Mouse (Mus musculus): ENCODE results near the gene Napb. TPM values are rescaled to one million over a fixed set of nuclear protein-coding genes. Genes with fewer than 3 reads are reported as not detected.

The Napb gene
- total and polyA plus RNA-seq, 3 experiments, result not detected

- Histone ChIP-seq H3K27me3 (ENCODE audit: control insufficient read depth in 1 of 2, insufficient read depth in 2 of 2, low read length in 2 of 2) (no peaks in the 10 kb centered on the region), H3K27ac (ENCODE audit: control insufficient read depth, low read depth, low read length) (peak within 1 kb of the TSS; percentile 81), H3K79me2 (ENCODE audit: control insufficient read depth, insufficient read depth, low read length, poor library complexity) (peaks cover 7% of the 10 kb centered on the region), H3K9ac (ENCODE audit: control insufficient read depth, low read depth, low read length, poor library complexity, severe bottlenecking) (peak within 1 kb of the TSS; percentile 90), H3K4me1 (ENCODE audit: control insufficient read depth in 1 of 2, insufficient read depth in 2 of 2, low read length in 2 of 2) (peaks cover 9 to 10% of the 10 kb centered on the region in 2 experiments), H3K9me3 (replicated peaks; ENCODE audit: insufficient read depth, low read length) (no peaks in the 10 kb centered on the region), H3K36me3 (ENCODE audit: control insufficient read depth in 1 of 2, insufficient read depth in 2 of 2, low read length in 2 of 2) (peaks cover 4 to 13% of the 10 kb centered on the region in 2 experiments), H3K4me3 (ENCODE audit: control insufficient read depth in 1 of 2, insufficient read depth in 1 of 2, low read depth in 2 of 2, low read length in 2 of 2) (peak within 1 kb of the TSS; percentile 95)
- peak; percentile 97 for DNase-seq (ENCODE audit: low read depth, low spot score)
- TF ChIP-seq TBP (IDR thresholded peaks at IDR 0.05; ENCODE audit: low read depth, low read length) (peak; percentile 49; the same call in 1 of the 2 replicates), MAZ (IDR thresholded peaks at IDR 0.05; ENCODE audit: low read depth, low read length) (no peak), TAL1 (IDR thresholded peaks at IDR 0.05; ENCODE audit: low read length) (no peak), E2F4 (IDR thresholded peaks at IDR 0.05; ENCODE audit: borderline replicate concordance, low read depth, low read length) (no peak), NRF1 (IDR thresholded peaks at IDR 0.05; ENCODE audit: insufficient read depth, low read depth, low read length, poor library complexity, severe bottlenecking) (peak; percentile 87), POLR2AphosphoS2 (IDR thresholded peaks at IDR 0.05; ENCODE audit: low read length) (peak; percentile 59), CHD2 (IDR thresholded peaks at IDR 0.05; ENCODE audit: low read length) (no peak), USF1 (IDR thresholded peaks at IDR 0.05; ENCODE audit: low read depth, low read length) (0 out of 2 replicates have a peak, but pooled peaks have one; percentile 25), SIN3A (IDR thresholded peaks at IDR 0.05; ENCODE audit: low read length) (peak; percentile 61), ETS1 (IDR thresholded peaks at IDR 0.05; ENCODE audit: low read depth, low read length) (peak; percentile 38), RAD21 (IDR thresholded peaks at IDR 0.05; ENCODE audit: low read depth, low read length) (no peak), HCFC1 (IDR thresholded peaks at IDR 0.05; ENCODE audit: low read depth, low read length) (peak; percentile 80), ZKSCAN1 (IDR thresholded peaks at IDR 0.05; ENCODE audit: low read depth, low read length) (no peak), MEF2A (IDR thresholded peaks at IDR 0.05; ENCODE audit: extremely low read depth, insufficient replicate concordance, low read depth, low read length, poor library complexity, severe bottlenecking) (no peak), TCF12 (IDR thresholded peaks at IDR 0.05; ENCODE audit: low read depth, low read length) (peak; percentile 48), KAT2A (conservative IDR thresholded peaks at IDR 0.05; ENCODE audit: low read depth, low read length) (no peak; the same call in 1 of the 2 replicates), MXI1 (IDR thresholded peaks at IDR 0.05; ENCODE audit: low read depth, low read length) (peak; percentile 31), JUND (IDR thresholded peaks at IDR 0.05; ENCODE audit: low read depth, low read length) (no peak), BHLHE40 (IDR thresholded peaks at IDR 0.05; ENCODE audit: borderline replicate concordance, low read depth, low read length) (no peak), GABPA (IDR thresholded peaks at IDR 0.05; ENCODE audit: low read depth, low read length) (no peak), CHD1 (IDR thresholded peaks at IDR 0.05; ENCODE audit: low read depth, low read length) (0 out of 2 replicates have a peak, but pooled peaks have one; percentile 63), UBTF (IDR thresholded peaks at IDR 0.05; ENCODE audit: borderline replicate concordance, insufficient read depth, low read depth, low read length) (no peak), USF2 (IDR thresholded peaks at IDR 0.05; ENCODE audit: borderline replicate concordance in 1 of 2, insufficient read depth in 1 of 2, low read depth in 1 of 2, low read length in 2 of 2) (no peak), MYB (IDR thresholded peaks at IDR 0.05; ENCODE audit: low read depth, low read length) (peak; percentile 97), SMC3 (IDR thresholded peaks at IDR 0.05; ENCODE audit: low read depth, low read length) (no peak), MAX (IDR thresholded peaks at IDR 0.05; ENCODE audit: low read length) (peak; percentile 34; the same call in 1 of the 2 replicates), CTCF (IDR thresholded peaks at IDR 0.05 in 2 of 3, conservative IDR thresholded peaks at IDR 0.05 in 1 of 3; ENCODE audit: control insufficient read depth in 1 of 3, insufficient read depth in 1 of 3, low read depth in 2 of 3, low read length in 3 of 3, poor library complexity in 1 of 3, severe bottlenecking in 1 of 3) (no peak), POLR2AphosphoS5 (IDR thresholded peaks at IDR 0.05; ENCODE audit: borderline replicate concordance, low read depth, low read length) (no peak), MYC (IDR thresholded peaks at IDR 0.05; ENCODE audit: low read depth, low read length) (0 out of 2 replicates have a peak, but pooled peaks have one; percentile 12), ZC3H11A (IDR thresholded peaks at IDR 0.05; ENCODE audit: low read depth, low read length) (no peak), GATA1 (IDR thresholded peaks at IDR 0.05; ENCODE audit: low read depth, low read length) (no peak), EP300 (IDR thresholded peaks at IDR 0.05; ENCODE audit: low read depth in 1 of 2, low read length in 2 of 2) (peak in 1 of 2 experiments; percentile 71; a peak in 2 of 4 replicates), POLR2A (IDR thresholded peaks at IDR 0.05; ENCODE audit: control insufficient read depth in 1 of 2, insufficient read depth in 1 of 2, low read depth in 1 of 2, low read length in 2 of 2, poor library complexity in 1 of 2) (peak; percentile 57 to 79; a peak in 3 of 4 replicates), MAFK (IDR thresholded peaks at IDR 0.05; ENCODE audit: borderline replicate concordance, low read depth, low read length) (no peak), ZMIZ1 (IDR thresholded peaks at IDR 0.05; ENCODE audit: low read depth, low read length) (peak; percentile 90), RCOR1 (IDR thresholded peaks at IDR 0.05; ENCODE audit: low read depth, low read length) (no peak; the same call in 1 of the 2 replicates), ZNF384 (IDR thresholded peaks at IDR 0.05; ENCODE audit: low read depth, low read length) (no peak)
Observed at GRCm38 (mm10) chr2:148680775-148681291, 51.4 kb downstream of the Napb start, which contains the start of gene Gzf1. Gzf1 (plus strand) TSS chr2:148681023.
